Mouse (Mus musculus) olfactory bulb, adult 2 months (tissue): ENCODE measurements around the gene Cacna1c.

Experiments used
- CTCF ChIP-seq: fragments of 200-500 bp; IDR thresholded peaks from 2 replicates; pipeline ENCODE4 v1.5.1; 2012; ENCODE audit warnings: low read depth, mild to moderate bottlenecking, low read length, moderate library complexity; ENCODE audit not compliant: insufficient read depth
- POLR2A ChIP-seq: fragments of 200-500 bp; IDR thresholded peaks from 2 replicates; pipeline ENCODE4 v1.6.1; 2012; ENCODE audit warnings: mild to moderate bottlenecking, low read depth, low read length, moderate library complexity; ENCODE audit not compliant: insufficient read depth

DNA sequence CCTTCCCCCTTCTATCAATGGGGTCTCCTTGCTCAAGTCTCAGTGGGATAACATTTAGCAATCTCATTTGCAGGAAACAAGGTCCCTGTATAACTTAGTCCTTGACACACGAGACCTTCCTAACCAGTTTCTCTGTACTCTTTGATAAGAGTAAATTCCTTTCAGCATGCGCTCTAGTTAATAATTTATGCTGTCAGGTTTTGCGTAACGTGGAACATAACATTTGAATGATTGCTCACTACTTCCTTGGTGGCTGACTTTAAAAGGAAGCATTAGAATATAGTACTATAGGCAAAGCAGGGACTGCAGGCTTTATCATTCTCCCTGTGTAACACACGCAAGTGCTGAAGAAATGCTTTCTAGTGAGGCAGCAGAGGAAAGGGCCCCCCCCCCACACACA, 232.9 kb downstream of the Cacna1c start:
- TF ChIP-seq CTCF, result no peak
- TF ChIP-seq POLR2A, result no peak
